15 mouse cellular contexts compared by ENCODE assay signal in genomic region chr15:12033155-12033554, GRCm38 (mm10).
"Had no signal": no experiment of that assay in that cellular context is flagged by ENCODE, and none has a peak within 500 bp of the region (broad histone marks: within the 10 kb centered on the region; RNA-seq: fewer than 3 reads in every experiment).

No protein-coding gene starts in this region.

- H3K36me3 ChIP-seq: lung, embryonic 15.5 days; midbrain, embryonic 10.5 days; midbrain, embryonic 12.5 days; midbrain, embryonic 15.5 days; neural tube, embryonic 12.5 days had no signal

- H3K27ac ChIP-seq: lung, embryonic 15.5 days; midbrain, embryonic 10.5 days; midbrain, embryonic 12.5 days; midbrain, embryonic 15.5 days; neural tube, embryonic 12.5 days had no signal

- H3K4me2 ChIP-seq: lung, embryonic 15.5 days; midbrain, embryonic 12.5 days; midbrain, embryonic 15.5 days; neural tube, embryonic 12.5 days had no signal

- H3K9ac ChIP-seq: liver, postnatal 0 days; lung, embryonic 15.5 days; midbrain, embryonic 12.5 days; midbrain, embryonic 15.5 days; neural tube, embryonic 12.5 days had no signal

- H3K4me3 ChIP-seq: lung, embryonic 15.5 days; midbrain, embryonic 10.5 days; midbrain, embryonic 12.5 days; midbrain, embryonic 15.5 days; neural tube, embryonic 12.5 days had no signal

- H3K9me3 ChIP-seq: lung, embryonic 15.5 days; midbrain, embryonic 10.5 days; midbrain, embryonic 12.5 days; midbrain, embryonic 15.5 days; neural tube, embryonic 12.5 days had no signal

- H3K4me1 ChIP-seq: lung, embryonic 15.5 days; midbrain, embryonic 12.5 days; midbrain, embryonic 15.5 days; neural tube, embryonic 12.5 days had no signal

- H3K27me3 ChIP-seq: lung, embryonic 15.5 days; midbrain, embryonic 12.5 days; midbrain, embryonic 15.5 days; neural tube, embryonic 12.5 days had no signal

- DNase-seq: liver, postnatal 0 days; lung, adult 2 months; lung, postnatal 14 days; lung, postnatal 4 days; right cerebral cortex, postnatal 14 days; spleen, adult 18-20 months; thymus, adult 18-20 months; thymus, postnatal 14 days; thymus, postnatal 36 days had no signal

- ATAC-seq: liver, postnatal 0 days; lung, postnatal 0 days; midbrain, embryonic 15.5 days had no signal
